Comparison of ENCODE assay signal across 21 mouse cellular contexts in the genomic region with DNA sequence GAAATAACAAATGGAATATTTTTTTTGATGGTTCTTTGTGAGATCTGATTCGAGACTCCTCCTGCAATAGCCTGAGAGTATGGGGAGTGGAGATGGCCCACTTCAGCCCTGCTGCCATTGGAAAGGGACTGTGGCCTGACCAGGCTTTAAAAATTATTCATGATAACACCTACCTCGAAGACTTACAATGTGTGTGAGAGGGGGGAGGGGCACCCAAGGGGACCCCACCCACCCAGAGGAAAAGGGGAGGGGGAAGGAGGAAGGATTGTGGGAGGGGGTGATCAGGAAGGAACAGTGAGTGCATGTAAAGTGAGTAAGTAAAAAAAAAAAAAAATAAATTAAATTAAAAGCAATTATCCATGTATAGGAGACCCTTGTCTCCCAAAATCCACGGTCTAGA. TPM values are rescaled to one million over a fixed set of nuclear protein-coding genes. Genes with fewer than 3 reads are reported as not detected.
A peak's percentile ranks its signal among the peaks of the same experiment; 100 is the strongest.
DNase-seq lines count a peak whose midpoint lies in the region; ATAC-seq lines count a peak whose summit lies in the region.
"Had no signal": no experiment of that assay in that cellular context is flagged by ENCODE, and none has a peak within 500 bp of the region (broad histone marks: within the 10 kb centered on the region; RNA-seq: fewer than 3 reads in every experiment).

No protein-coding gene starts in this region.

- peak overlapping the region; percentile 98 for H3K27ac ChIP-seq in liver, embryonic 12.5 days
- peak overlapping the region; percentile 94 for H3K27ac ChIP-seq in liver, embryonic 16.5 days (ENCODE audit: low read length)
- no peak overlapping the region for H3K27ac ChIP-seq in midbrain, embryonic 13.5 days
- H3K27ac ChIP-seq: embryonic facial prominence, embryonic 15.5 days; forebrain, embryonic 13.5 days; gastrocnemius, adult 2 months; hindbrain, embryonic 10.5 days; hindbrain, embryonic 14.5 days had no signal

- peaks cover 19% of the 10 kb centered on the region for H3K36me3 ChIP-seq in megakaryocyte, embryonic 14.5 days (replicated peaks; ENCODE audit: low read length)
- peaks cover 33% of the 10 kb centered on the region for H3K36me3 ChIP-seq in liver, embryonic 12.5 days
- peaks cover 13% of the 10 kb centered on the region for H3K36me3 ChIP-seq in liver, embryonic 16.5 days (ENCODE audit: control insufficient read depth, insufficient read depth)
- H3K36me3 ChIP-seq in midbrain, embryonic 13.5 days = no peaks in the 10 kb centered on the region
- H3K36me3 ChIP-seq: embryonic facial prominence, embryonic 15.5 days; heart, embryonic 12.5 days; hindbrain, embryonic 10.5 days had no signal

- no peak for ATAC-seq in megakaryocyte, adult 5-6 weeks (ENCODE audit: poor library complexity, severe bottlenecking)
- no peak for ATAC-seq in liver, embryonic 12.5 days
- ATAC-seq in liver, embryonic 16.5 days (ENCODE audit: low read depth) = no peak
- no peak for ATAC-seq in midbrain, embryonic 13.5 days
- ATAC-seq: forebrain, embryonic 13.5 days; forebrain, postnatal 0 days had no signal

- H3K9me3 ChIP-seq in megakaryocyte, embryonic 14.5 days = no peaks in the 10 kb centered on the region
- no peaks in the 10 kb centered on the region for H3K9me3 ChIP-seq in liver, embryonic 12.5 days (replicated peaks)
- no peaks in the 10 kb centered on the region for H3K9me3 ChIP-seq in liver, embryonic 16.5 days (replicated peaks; ENCODE audit: control insufficient read depth, low read length)
- H3K9me3 ChIP-seq in midbrain, embryonic 13.5 days = no peaks in the 10 kb centered on the region
- H3K9me3 ChIP-seq: embryonic facial prominence, embryonic 15.5 days; forebrain, embryonic 13.5 days; heart, embryonic 12.5 days; hindbrain, embryonic 10.5 days had no signal

- peak overlapping the region; percentile 87 for H3K9ac ChIP-seq in liver, embryonic 12.5 days
- H3K9ac ChIP-seq in liver, embryonic 16.5 days (ENCODE audit: low read depth, low read length) = peak overlapping the region; percentile 79
- no peak overlapping the region for H3K9ac ChIP-seq in midbrain, embryonic 13.5 days (replicated peaks)
- H3K9ac ChIP-seq: embryonic facial prominence, embryonic 15.5 days; forebrain, embryonic 13.5 days; forebrain, postnatal 0 days; heart, embryonic 12.5 days; hindbrain, embryonic 14.5 days had no signal

- H3K4me3 ChIP-seq in megakaryocyte, embryonic 14.5 days (replicated peaks) = peak overlapping the region; percentile 90
- peak overlapping the region; percentile 68 for H3K4me3 ChIP-seq in liver, embryonic 12.5 days
- peak overlapping the region; percentile 77 for H3K4me3 ChIP-seq in liver, embryonic 16.5 days (ENCODE audit: low read depth, low read length)
- no peak overlapping the region for H3K4me3 ChIP-seq in midbrain, embryonic 13.5 days (replicated peaks)
- H3K4me3 ChIP-seq: embryonic facial prominence, embryonic 15.5 days; forebrain, embryonic 13.5 days; gastrocnemius, adult 2 months; heart, embryonic 12.5 days; hindbrain, embryonic 10.5 days had no signal

- DNase-seq in spleen, adult 12 weeks (ENCODE audit: low spot score) = no peak
- DNase-seq: adrenal gland, adult 2 months; adrenal gland, postnatal 36 days; cerebellum, adult 11 months; cerebellum, adult 8-10 months; cerebellum, postnatal 14 days; embryo, embryonic 11 days; forebrain, postnatal 0 days; gastrocnemius, adult 2 months; gastrocnemius, postnatal 25 days had no signal

- peak overlapping the region; percentile 76 for H3K4me2 ChIP-seq in liver, embryonic 12.5 days
- peak overlapping the region; percentile 73 for H3K4me2 ChIP-seq in liver, embryonic 16.5 days (ENCODE audit: low read depth, low read length)
- H3K4me2 ChIP-seq in midbrain, embryonic 13.5 days (replicated peaks) = no peak overlapping the region
- H3K4me2 ChIP-seq: embryonic facial prominence, embryonic 15.5 days; forebrain, embryonic 13.5 days; heart, embryonic 12.5 days; hindbrain, embryonic 14.5 days had no signal

- H3K27me3 ChIP-seq in megakaryocyte, embryonic 14.5 days (replicated peaks) = no peaks in the 10 kb centered on the region
- no peaks in the 10 kb centered on the region for H3K27me3 ChIP-seq in liver, embryonic 12.5 days (replicated peaks)
- no peaks in the 10 kb centered on the region for H3K27me3 ChIP-seq in liver, embryonic 16.5 days (ENCODE audit: control insufficient read depth, insufficient read depth, low read depth, low read length)
- no peaks in the 10 kb centered on the region for H3K27me3 ChIP-seq in midbrain, embryonic 13.5 days
- H3K27me3 ChIP-seq: CH12.LX; embryonic facial prominence, embryonic 15.5 days; forebrain, embryonic 13.5 days had no signal

- 23% methylated on average over 3 of the region's 3 CpGs for WGBS in liver, embryonic 12.5 days (ENCODE audit: insufficient replicate concordance)
- WGBS in liver, embryonic 16.5 days (ENCODE audit: insufficient replicate concordance) = 22% methylated on average over 3 of the region's 3 CpGs
- WGBS in midbrain, embryonic 13.5 days = 83% methylated on average over 3 of the region's 3 CpGs

- H3K4me1 ChIP-seq in megakaryocyte, embryonic 14.5 days = peaks cover 99% of the 10 kb centered on the region
- H3K4me1 ChIP-seq in liver, embryonic 12.5 days = peaks cover 71% of the 10 kb centered on the region
- H3K4me1 ChIP-seq in liver, embryonic 16.5 days (ENCODE audit: control insufficient read depth, low read depth, low read length) = peaks cover 43% of the 10 kb centered on the region
- no peaks in the 10 kb centered on the region for H3K4me1 ChIP-seq in midbrain, embryonic 13.5 days (replicated peaks)
- H3K4me1 ChIP-seq: embryonic facial prominence, embryonic 15.5 days; forebrain, embryonic 13.5 days; hindbrain, embryonic 10.5 days had no signal

RNA-seq across cellular contexts. Expression of a gene that starts 0.8 kb away (rescaled TPM):
- 436 and 585 TPM in 2 replicates for polyA plus RNA-seq in megakaryocyte, embryonic 14.5 days (2012; ENCODE audit: insufficient read depth, low replicate concordance)
- 186 and 200 TPM in 2 replicates for total RNA-seq in megakaryocyte, adult 5-6 weeks (2015)
- 92.3 and 100 TPM in 2 replicates for total RNA-seq in megakaryocyte, adult 5-6 weeks (2017)
- 188 and 194 TPM in 2 replicates for polyA plus RNA-seq in liver, embryonic 12.5 days (2016; fragmentation: Nextera tagmentation; extraction: Ambion mirVana)
- polyA plus RNA-seq in liver, embryonic 16.5 days (2015; fragmentation: Nextera tagmentation; extraction: Ambion mirVana) = 126 and 128 TPM in 2 replicates
- 25.8 and 28.7 TPM in 2 replicates for polyA plus RNA-seq in midbrain, embryonic 13.5 days (2015; fragmentation: Nextera tagmentation; extraction: Ambion mirVana)
